Mouse (Mus musculus) embryo, embryonic 10.5 days (tissue): ENCODE results near the gene Inpp5f.
"Not testable (repeated sequence)": the region's sequence is repeated elsewhere in the genome, so short reads cannot be mapped to it uniquely, and the experiment has no call there.

Experiments
- DNase-seq: peaks from one replicate; pipeline ENCODE4 v3.0.0-alpha.2; 2015; ENCODE audit warnings: low spot score

Gene Inpp5f

DNA sequence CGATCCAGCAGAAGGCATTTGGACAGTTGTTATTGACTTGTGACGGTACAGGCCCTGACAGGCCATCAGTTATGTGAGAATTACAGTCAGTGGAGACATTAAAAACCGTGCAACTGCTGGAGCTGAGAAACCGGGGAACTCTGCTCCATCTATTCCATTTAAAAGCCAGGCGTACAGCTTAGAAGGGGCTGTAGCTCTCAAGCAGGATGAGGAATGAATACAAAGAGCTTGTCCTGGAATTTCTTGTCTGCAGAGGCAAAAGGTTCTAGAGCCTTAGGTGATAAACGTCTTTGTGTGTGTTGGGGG lies 18.2 kb upstream of the Inpp5f start:
- no peak for DNase-seq

DNA sequence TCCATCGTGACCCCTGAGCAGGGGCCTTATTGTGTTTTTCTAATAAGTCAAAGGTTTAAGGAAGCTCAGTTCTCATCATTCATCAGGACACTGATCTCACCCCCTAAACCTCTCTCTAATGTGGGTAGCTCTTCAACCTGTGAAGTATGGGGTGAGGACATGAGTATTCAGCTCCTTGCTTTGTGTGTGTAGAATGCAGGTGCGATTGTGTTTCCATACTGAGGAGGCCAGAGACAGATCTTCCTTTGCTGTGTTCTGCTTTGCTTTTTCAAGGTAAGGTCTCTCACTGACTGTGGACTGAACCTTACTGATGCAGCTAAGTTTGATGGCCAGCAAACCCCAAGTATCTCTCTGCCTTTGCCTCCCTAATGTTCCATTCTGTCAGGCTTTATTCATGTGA lies 14.9 kb upstream of the Inpp5f start:
- DNase-seq: no peak

DNA sequence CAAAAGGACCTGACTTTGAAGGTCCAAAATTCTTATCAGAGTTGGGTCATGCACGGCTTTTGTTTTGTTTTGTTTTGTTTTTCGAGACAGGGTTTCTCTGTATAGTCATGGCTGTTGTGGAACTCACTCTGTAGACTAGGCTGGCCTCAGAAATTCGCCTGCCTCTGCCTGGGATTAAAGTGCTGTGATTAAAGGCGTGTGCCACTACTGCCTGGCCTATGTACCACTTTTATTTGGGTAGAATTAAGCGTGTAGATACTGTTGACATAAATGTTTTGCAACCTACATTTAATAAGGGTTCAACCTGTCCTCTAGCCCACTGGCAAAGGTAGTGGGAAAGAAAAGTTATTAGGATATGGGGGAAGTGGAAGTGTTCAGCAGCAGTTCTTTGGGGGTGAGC lies 12.1 kb upstream of the Inpp5f start:
- no peak for DNase-seq

DNA sequence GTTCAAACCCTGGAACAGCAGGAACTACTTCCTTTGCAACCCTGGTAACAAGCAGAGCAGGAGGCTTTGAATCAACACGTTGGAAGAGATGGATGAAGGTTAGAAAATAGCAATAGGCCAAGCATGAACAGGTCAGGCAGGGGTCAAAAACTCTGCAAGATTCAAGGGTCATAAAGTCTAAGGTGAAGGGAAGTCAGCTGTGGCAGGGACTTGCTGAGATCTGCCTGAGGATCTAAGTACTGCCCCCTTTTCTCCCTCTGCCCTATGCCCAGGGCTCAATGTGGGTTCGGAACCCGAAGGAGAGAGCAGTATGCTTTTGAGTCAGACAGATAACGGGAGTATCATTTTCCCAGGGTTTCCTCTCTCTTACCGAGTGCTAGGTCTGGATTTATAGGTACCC lies 9.3 kb upstream of the Inpp5f start:
- no peak for DNase-seq

DNA sequence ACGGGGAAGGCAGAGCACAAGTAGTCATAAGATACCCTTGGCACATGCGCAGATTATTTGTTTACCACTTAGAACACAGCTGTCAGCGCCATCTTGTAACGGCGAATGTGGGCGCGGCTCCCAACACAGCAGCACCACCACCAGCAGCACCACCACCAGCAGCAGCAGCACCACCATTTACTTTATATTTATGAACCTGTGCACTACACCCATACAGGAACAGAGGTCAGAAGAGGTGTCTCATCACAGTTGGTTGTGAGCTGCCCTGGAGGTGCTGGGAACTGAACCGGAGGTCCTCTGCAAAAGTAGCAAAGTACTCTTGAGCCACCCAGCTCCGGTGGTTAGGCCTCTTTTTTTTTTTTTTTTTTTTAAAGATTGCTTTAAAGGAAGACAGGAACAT lies 1.2 kb upstream of the Inpp5f start:
- not testable (repeated sequence) for DNase-seq

DNA sequence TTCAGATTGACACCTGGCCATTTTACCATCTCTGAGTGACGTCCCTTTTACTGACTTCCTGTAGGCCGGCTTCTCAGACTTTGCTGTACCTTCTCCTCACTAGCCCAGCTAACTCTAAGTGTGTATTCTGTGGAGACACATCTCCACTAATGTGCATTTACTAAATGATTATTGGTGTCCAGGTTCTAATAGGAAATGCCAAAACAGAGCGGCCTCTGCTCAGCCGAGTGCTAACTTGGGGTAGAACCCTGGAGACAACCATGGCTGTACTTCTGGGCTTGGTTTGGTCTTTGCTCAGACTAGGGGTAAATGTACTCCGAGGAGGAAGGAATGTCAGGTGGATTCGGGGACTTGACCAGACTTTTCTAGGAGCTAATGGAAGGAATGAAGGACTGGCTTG lies 638 bp upstream of the Inpp5f start:
- DNase-seq: no peak

DNA sequence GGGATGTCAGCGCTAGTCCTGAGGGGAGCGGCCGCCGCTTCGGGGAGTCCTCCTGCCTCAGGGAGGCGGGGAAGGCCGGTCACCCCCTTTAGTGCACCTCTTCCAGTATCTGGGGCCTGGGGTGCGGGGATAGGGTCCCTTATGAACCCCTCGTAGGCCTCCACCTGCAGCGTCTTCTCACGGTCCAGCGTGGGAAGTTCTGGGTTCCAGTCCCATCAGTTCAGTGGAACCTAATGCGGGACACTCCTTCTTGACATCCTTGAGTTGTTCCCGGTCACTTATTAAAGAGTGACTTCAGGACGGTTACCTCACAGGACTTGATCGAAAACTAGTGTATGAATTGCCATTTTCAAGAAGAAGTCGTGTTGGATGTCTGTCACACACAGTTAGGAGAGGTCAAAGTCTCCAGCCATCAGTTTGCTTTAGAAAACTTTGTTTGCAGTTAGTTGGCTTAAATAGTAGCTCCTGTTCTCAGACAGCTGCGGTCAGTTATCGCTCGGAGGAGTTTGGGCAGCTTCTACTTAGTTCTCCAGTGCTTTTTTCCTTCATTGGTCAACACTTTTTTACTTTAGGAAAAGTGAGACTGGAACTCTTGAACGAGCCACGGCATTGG lies 777 bp downstream of the Inpp5f start:
- DNase-seq: no peak

DNA sequence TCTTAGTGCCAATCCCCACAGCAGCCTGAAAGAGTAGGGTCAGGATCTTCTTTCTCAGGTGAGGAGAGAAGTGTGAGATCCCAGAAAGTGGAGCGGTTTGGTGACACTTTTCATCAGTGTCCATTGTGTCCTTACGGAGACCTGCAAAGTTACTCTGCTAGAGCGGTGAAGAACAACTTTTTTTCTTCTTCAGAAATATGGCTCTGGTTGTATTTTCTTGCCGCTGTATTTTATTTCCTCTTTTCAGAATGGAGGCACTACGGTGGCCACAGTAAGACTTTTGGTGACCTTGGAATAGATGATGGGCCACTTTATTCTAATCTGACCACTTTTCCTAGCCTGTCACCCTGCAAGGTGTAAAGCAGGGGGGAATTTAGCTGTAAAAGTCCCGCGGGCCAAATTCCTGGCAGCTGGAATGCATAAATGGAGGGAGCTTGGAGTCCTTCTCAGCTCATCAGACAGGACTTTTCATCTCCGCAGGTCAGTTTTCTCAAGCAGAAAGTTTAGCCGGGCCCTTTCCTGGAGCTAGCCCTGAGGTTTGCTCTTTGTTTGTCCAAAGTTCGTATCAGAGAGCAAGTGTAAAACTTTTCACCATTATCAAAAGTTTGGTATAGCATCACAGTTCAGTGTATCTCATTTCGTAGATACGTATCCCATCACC lies 1.5 kb downstream of the Inpp5f start:
- no peak for DNase-seq

DNA sequence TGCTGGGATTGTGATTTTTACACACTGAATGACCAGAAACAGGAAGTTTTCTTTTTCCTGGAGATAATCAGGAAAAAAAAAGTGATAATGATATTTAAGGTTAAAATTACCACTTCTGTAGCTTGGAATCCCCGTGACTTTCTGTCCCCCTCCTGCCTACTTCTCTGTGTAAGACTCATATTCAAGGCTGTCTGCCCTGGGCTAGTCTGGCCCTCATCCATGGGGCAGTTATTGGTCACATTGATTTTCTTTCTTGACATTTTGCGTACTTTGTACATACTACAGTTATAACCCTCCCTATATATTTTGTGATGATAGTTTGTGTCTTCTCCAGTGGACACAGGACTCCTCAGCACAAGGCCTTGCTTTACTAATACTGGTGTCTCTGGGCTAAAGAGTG lies 2.5 kb downstream of the Inpp5f start:
- no peak for DNase-seq

DNA sequence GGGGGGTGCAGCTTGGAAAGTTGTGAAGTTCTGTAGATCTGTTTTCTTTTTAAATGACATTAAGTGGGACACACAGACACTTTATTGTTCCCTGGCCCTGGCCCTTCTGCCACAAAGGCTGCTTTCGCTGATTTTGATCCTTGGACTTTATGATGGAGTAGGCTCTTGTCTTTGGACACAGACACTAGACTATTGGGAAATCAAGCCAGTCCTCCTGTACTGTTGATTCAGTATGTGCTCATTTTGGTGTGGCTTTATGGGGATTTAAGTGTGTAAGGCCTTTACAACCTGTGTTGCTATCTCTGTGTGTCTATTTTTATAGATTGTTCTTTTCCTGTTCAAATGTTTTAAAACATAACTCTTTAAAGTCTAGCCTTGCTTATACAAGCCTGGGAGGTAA lies 6.5 kb downstream of the Inpp5f start:
- DNase-seq: no peak

DNA sequence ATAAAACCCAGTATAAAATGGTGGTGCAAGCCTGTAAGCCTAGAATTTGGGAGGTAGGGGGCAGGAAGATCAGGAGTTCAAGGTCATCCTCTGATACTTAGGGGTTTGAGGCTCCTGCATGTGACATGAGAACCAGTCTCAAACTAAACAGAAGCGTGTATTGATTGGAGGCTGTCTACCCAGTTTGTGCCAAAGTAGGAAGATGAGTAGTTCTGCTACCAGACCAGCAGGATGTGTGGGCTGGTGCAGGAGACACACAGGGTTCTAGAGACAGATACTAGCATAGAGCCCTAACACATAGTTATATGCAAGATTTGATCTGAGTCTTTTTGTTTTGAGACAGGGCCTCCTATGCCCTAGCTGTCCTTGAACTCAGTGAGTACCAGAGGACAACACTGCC lies 9.1 kb downstream of the Inpp5f start:
- no peak for DNase-seq

DNA sequence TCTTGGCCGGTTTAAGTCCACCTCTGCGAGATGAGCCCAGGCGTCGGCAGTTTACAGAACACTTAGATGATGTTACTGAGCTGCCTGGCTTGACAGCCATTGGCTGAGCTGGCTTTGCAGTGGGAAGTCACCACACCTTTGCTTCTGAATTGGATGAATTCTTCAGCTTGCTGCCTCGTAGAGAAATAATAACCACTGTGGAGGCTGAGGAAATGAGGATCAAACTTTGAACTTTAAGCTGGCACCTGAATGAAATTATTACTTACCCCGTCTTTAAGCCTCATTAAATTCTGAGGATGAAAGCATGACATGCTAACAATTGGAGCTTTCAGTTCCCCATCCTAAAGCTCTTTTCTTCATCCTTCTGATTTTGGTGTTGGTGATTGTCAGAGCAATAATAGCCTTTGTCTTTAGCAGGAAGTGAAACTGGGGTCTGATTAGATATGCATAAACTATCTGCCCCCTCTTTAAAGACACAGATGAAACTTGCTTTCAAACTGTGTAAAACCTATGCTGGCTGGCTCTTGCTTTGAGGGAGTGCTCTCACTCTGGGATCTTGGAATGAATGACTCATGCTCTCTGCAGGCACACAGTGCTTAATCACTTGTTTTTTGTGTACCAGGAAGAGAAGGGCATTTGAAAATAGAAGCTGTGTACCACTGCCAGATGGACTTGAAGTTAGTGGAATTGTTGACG lies 11.3 kb downstream of the Inpp5f start:
- no peak for DNase-seq

DNA sequence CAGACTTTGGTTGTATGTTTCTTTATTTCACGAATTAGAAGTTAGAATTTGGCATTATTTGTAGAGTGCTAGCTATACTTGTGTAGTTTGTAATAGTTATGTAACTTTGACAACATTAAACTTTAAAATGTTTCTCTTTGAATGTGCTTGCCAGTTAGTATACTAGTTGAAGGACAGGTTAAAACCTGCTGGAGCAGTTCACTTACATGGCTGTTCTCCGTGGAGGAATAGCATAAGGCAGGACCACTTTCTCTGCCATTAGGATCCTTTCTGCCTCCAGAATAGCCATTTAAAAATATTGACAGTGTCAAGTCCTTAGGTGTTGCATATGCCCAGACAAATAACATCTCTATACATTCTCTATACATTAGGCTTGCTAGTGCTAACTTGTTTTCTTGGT lies 11.9 kb downstream of the Inpp5f start:
- DNase-seq: no peak

DNA sequence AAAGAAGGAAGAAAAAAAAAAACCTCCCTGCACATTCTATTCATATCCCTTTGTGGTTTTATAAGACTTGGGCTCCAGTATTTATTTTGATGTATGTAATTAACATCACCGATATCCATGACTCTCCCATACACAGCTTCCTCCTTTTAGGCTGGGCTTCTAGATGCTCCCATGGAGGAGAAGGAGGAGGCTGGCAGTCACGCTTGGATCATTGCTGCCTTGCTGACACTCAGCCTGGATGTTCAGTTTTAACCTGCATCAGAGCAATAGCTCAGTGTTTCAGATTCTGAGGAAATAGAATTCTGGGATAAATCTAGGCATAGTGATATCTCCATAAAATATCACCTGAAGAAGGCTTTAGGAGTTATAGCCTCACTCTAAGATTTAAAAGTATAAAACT lies 14.3 kb downstream of the Inpp5f start:
- no peak for DNase-seq

DNA sequence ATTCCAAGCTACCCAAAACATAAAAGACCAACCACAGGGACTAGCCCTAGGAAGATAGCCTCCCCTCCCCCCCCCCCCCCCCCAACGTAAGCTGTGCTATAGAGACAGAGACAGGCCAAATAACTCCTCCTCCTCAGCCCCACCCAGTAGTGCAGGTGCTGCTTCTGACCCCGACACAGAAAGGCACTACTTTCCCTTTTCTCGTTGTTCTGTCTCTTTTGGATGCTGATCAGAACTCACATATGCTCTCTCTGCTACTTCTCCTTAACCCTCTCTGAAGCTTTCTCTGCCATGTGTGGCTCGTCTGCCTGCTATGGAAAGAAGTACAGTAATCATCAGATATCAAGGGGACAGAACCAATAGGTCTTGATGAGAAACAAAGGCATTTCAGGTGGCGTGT lies 15.5 kb downstream of the Inpp5f start:
- DNase-seq: no peak

DNA sequence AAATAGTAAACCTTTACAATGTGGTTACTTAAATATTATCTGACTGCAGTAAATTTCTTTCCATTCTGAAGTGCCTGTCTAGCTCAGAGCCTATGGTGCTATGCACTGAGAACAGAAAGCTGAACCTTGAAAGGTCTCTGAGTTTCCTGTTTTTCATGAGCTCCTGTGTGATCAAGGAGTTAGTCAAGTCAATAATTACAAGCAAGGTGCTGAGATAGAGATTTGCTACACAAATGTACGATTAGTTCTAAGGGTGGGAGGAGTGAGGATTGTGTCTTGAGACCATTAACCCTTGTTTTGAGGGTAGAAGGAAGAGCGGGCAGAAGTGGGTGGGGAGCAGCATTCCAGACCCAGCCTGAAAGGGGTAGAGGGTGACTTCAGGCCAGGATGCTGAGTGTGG lies 16.1 kb downstream of the Inpp5f start:
- DNase-seq: no peak

DNA sequence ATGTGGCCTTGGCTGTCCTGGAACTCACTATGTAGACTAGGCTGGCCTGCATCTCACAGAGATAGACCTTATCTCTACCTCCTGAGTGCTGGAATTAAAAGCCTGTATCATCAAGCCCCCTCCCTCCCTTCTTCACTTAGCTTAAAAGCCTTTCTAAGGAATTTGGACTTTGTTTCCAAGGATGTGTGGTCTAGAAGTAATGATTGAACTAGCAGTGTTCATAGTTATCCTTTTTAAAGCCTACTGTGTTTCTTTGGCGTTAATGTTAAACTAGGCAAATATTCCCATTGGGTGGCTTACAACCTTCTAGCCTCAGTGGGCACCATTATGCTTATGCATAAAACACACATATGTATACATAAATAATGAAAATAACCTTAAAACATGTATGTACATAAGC lies 16.6 kb downstream of the Inpp5f start:
- DNase-seq: no peak

DNA sequence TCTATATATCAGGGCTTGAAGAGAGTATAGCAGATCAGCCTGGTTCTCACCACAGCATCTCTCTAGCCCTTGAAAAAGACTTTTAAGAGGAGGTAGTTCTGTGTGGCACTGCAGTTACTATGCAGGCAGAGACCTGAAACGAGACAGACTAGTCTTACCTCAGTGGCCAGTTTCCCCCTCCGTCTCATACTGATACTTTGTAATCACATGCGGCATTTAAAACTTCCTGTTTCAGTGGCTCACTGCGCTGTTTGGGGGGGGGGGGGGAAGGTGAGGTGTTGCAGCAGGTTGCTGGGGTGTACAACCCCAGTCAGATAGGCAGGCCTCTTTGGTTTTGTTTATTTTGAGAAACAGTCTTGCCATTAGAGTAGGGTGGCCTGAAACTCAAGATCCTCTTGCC lies 22.0 kb downstream of the Inpp5f start:
- no peak for DNase-seq

DNA sequence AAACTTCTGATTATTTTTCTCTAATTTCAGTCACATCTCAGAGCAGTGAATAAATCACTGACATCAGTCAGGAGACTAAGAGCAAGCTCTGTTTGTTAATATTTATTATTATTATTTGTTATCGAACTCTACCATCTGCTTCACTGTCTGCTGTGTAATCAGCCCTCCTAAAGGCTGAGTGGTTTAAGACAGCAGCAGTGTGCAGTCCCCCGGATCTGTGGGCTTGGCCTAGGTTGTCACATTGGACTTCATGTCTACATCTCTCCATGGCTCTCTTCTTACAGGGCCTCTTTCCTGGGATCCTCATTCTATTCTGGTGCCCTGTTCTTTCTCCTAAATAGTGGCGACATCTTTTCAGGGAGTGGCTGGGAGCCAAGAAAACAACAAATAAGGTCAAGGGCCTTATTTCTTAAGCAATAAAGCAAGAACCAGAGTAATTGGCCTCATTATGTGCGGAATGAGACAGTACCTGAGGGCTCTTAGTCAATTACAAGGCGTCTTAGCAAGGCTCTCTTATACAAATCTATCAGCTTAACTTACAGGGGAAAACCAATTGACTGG lies 28.9 kb downstream of the Inpp5f start:
- DNase-seq: no peak

DNA sequence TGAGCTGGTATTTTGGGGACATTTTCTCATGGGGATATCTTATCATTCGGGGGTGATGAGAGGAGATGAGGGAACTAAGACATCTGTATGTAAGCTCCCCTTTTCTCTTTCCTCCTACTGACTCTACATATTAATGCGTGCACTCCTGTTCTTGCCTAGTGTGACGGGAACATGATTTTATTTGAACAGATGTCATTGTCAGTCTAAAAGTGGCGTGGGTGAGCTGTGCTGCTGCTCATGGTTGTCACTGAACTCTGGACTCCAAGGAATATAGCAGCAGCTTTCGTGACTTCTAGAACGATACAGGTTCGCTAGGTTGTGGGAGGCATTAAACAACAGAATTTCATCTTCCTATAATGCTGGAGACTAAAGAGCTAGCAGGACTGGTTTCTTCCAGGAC lies 30.4 kb downstream of the Inpp5f start:
- DNase-seq: no peak

DNA sequence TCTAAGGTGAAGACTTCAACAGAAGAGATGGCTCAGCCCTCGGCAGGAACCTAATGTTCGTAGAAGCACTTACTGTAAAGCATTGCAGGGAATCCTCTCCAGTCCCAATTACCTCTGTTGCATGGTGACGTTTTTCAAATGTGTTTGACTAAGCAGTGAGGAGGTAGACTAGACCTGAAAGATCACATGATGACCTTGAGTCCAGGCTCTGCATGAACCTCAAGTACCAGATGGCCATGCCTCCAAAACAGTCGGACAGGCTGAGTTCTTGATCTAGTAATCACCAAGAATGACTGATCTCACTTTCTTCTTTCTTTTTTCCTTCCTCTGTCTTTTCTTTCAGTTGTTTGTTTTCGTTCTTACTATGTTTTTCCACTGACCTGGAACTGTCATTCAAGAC lies 31.3 kb downstream of the Inpp5f start:
- DNase-seq: no peak

DNA sequence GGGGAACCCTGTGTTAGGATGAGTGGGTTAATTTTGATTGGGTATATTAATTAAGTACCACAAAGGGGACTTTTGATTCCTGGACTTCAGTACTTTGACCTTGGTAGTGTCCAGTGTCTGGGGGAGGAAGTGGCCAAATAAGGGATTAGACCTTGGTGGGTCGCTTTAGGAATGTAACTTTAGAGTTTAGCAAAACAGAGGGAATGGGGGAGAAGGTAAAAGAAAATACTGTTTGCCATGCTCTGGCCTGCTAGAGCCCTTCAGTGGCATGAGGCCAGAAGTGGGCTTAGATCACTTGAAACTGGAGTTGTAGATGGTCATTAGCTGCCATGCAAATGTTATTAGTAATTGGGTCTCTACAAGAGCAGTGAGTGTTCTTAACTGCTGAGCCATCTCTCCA lies 45.8 kb downstream of the Inpp5f start:
- DNase-seq: no peak

DNA sequence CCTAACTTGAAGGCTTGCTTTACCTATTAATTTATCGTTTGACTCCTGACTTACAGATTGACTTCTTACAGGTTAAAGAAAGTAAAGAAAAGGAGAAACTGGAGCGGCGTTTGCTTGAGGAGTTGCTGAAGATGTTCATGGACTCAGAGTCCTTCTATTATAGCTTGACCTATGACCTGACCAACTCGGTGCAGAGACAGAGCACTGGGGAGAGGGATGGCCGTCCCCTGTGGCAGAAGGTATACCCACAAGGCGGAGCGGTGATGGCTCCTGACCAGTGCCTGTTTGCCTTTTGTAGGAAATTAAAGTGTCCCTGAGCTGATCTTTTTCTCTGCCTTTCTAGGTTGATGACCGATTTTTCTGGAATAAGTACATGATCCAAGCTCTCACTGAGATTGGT lies 52.8 kb downstream of the Inpp5f start:
- no peak for DNase-seq
